Mouse (Mus musculus) C2C12 (cell line): ENCODE data around the gene Ankrd61. TPM values are rescaled to one million over a fixed set of nuclear protein-coding genes. Genes with fewer than 3 reads are reported as not detected.

Experiments
- H3K27me3 ChIP-seq: one replicate; pipeline ENCODE4 v1.6.1; 2011; ENCODE audit not compliant: control insufficient read depth, insufficient read depth, insufficient read length
- H3K36me3 ChIP-seq: one replicate; pipeline ENCODE4 v1.6.1; 2011; ENCODE audit not compliant: control insufficient read depth, insufficient read depth
- H3K4me3 ChIP-seq: one replicate; pipeline ENCODE4 v1.5.1; 2011; ENCODE audit warnings: mild to moderate bottlenecking, control low read depth; ENCODE audit not compliant: poor library complexity, insufficient read depth, severe bottlenecking
- H3K79me2 ChIP-seq: one replicate; pipeline ENCODE4 v1.6.1; 2011; ENCODE audit not compliant: control insufficient read depth, insufficient read depth
- H3K79me3 ChIP-seq: one replicate; pipeline ENCODE4 v1.6.1; 2011; ENCODE audit warnings: low read depth, control low read depth
- H3ac ChIP-seq: one replicate; pipeline ENCODE3; 2011; ENCODE audit warnings: low read depth; ENCODE audit not compliant: control insufficient read depth, insufficient read length
- CEBPB ChIP-seq: IDR thresholded peaks from one replicate; pipeline ENCODE4 v1.6.1; 2011; ENCODE audit warnings: low read depth, mild to moderate bottlenecking, control low read depth, moderate library complexity
- CTCF ChIP-seq: IDR thresholded peaks from one replicate; pipeline ENCODE4 v1.5.1; 2011; ENCODE audit not compliant: control insufficient read depth, insufficient read depth, insufficient read length
- FOSL1 ChIP-seq: IDR thresholded peaks from one replicate; pipeline ENCODE4 v1.8.0; 2011; ENCODE audit warnings: mild to moderate bottlenecking, low read length; ENCODE audit not compliant: poor library complexity, insufficient read depth, severe bottlenecking
- MAX ChIP-seq: IDR thresholded peaks from one replicate; pipeline ENCODE4 v1.6.1; 2011; ENCODE audit warnings: mild to moderate bottlenecking, control low read depth
- MYOD1 ChIP-seq: IDR thresholded peaks from one replicate; pipeline ENCODE4 v1.6.1; 2011; ENCODE audit warnings: low read depth; ENCODE audit not compliant: control insufficient read depth, insufficient read length
- MYOG ChIP-seq: IDR thresholded peaks from one replicate; pipeline ENCODE4 v1.6.1; 2011; ENCODE audit not compliant: control insufficient read depth, insufficient read length; ENCODE audit errors: extremely low read depth
- USF1 ChIP-seq: IDR thresholded peaks from one replicate; pipeline ENCODE4 v1.6.1; 2011; ENCODE audit warnings: low read depth, mild to moderate bottlenecking, control low read depth, moderate library complexity
- polyA plus RNA-seq: library from polyadenylated mRNA; unstranded; fragments of >200 nt; fragmentation: generic; extraction: Trizol; gene quantifications from one replicate; pipeline ENCODE4 v1.2.1, GENCODE M21; 2012; ENCODE audit warnings: missing spikeins

Ankrd61 gene
- polyA plus RNA-seq, 1 experiment: 0.18 TPM

GRCm38 (mm10) chr5:143885274-143885673 lies 12.2 kb downstream of the Ankrd61 start:
- Histone ChIP-seq H3K4me3 (no peak overlapping the region), H3K36me3 (peaks cover 50% of the 10 kb centered on the region), H3K27me3 (no peaks in the 10 kb centered on the region), H3K79me3 (no peaks in the 10 kb centered on the region), H3ac (no peak overlapping the region), H3K79me2 (no peaks in the 10 kb centered on the region)
- TF ChIP-seq MYOD1 (no peak), MAX (no peak), CTCF (no peak), FOSL1 (no peak), CEBPB (no peak), USF1 (no peak), MYOG (no peak)

GRCm38 (mm10) chr5:143874571-143874970 lies 22.9 kb downstream of the Ankrd61 start:
- no peak overlapping the region for H3K4me3 ChIP-seq
- no peak overlapping the region for H3ac ChIP-seq
- peaks cover 35% of the 10 kb centered on the region for H3K36me3 ChIP-seq
- no peaks in the 10 kb centered on the region for H3K27me3 ChIP-seq
- no peaks in the 10 kb centered on the region for H3K79me2 ChIP-seq
- TF ChIP-seq CTCF (no peak), MYOG (no peak), USF1 (no peak), CEBPB (no peak), MYOD1 (no peak), FOSL1 (no peak), MAX (no peak)
- H3K79me3 ChIP-seq: no peaks in the 10 kb centered on the region

DNA sequence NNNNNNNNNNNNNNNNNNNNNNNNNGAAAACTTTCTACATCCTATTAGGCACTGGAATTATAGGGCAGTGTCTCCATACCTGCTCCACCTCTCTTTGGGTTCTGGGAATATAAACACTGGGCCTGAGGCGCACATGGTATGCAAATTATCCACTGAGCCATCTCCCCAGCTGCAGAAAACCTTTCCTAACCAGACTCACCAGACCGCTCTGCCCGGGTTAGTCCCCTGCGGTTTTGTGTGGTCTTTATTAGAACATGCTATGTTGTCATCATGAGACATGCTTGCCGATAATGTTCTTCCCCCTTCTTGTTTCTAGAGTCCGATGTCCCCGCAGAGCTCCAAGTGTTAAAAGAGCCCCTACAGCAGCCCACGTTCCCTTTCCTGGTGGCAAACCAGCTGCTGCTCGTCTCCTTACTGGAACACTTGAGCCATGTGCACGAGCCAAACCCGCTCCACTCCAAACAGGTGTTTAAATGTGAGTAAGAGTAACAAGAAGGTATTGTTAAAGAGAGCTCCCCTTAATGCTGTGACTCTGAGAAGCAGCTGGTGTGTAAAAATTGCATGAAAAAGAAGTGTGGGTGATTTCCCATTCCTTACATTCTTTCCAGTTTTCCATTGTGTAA lies 25.8 kb downstream of the Ankrd61 start:
- Histone ChIP-seq H3K79me2 (no peaks in the 10 kb centered on the region), H3ac (no peak overlapping the region), H3K4me3 (no peak overlapping the region), H3K36me3 (peaks cover 23% of the 10 kb centered on the region), H3K79me3 (no peaks in the 10 kb centered on the region), H3K27me3 (no peaks in the 10 kb centered on the region)
- TF ChIP-seq MYOD1 (no peak), FOSL1 (no peak)

Other genes with a start within 250 kb of the Ankrd61 start
- gene Usp42, start 165.4 kb downstream of the Ankrd61 start, polyA plus RNA-seq: 4.8 TPM
- gene Eif2ak1, start 79.9 kb downstream of the Ankrd61 start, polyA plus RNA-seq: 13.9 TPM
- gene Aimp2, start 12.2 kb upstream of the Ankrd61 start, polyA plus RNA-seq: 158 TPM
- gene Pms2, start 12.3 kb upstream of the Ankrd61 start, polyA plus RNA-seq: 7.0 TPM
- 0.25 TPM for gene Gm42421, start 30.5 kb upstream of the Ankrd61 start, polyA plus RNA-seq
- not detected for gene Rsph10b, start 35.4 kb upstream of the Ankrd61 start, polyA plus RNA-seq
- 35.0 TPM for gene Ccz1, start 117.2 kb upstream of the Ankrd61 start, polyA plus RNA-seq
- not detected for gene Ocm, start 129.0 kb upstream of the Ankrd61 start, polyA plus RNA-seq
- gene Lmtk2, start 202.8 kb upstream of the Ankrd61 start, polyA plus RNA-seq: 4.9 TPM